Mouse (Mus musculus): ENCODE measurements around the gene Tekt1. TPM values are rescaled to one million over a fixed set of nuclear protein-coding genes. Genes with fewer than 3 reads are reported as not detected.

The Tekt1 gene
- polyA plus RNA-seq, 2 experiments, result 1.3 to 2.2 TPM

- H3K4me2 ChIP-seq (replicated peaks; ENCODE audit: low read depth, low read length, severe bottlenecking), result no peak overlapping the region
- H3K36me3 ChIP-seq (ENCODE audit: control insufficient read depth, insufficient read depth, low read length), result no peaks in the 10 kb centered on the region
- no peak overlapping the region for H3K4me3 ChIP-seq (replicated peaks; ENCODE audit: low read length)
- no peak overlapping the region for H3K9ac ChIP-seq (ENCODE audit: low read depth, low read length, severe bottlenecking)
- TF ChIP-seq POLR2A (IDR thresholded peaks at IDR 0.05; ENCODE audit: borderline replicate concordance, extremely low read depth, insufficient read depth, insufficient read length), result no peak
- DNase-seq (ENCODE audit: low spot score), result peak; percentile 20
- 24% methylated on average over 12 of the region's 12 CpGs for WGBS
- H3K27ac ChIP-seq (replicated peaks; ENCODE audit: low read depth, low read length), result no peak overlapping the region
- no peaks in the 10 kb centered on the region; the same call in 1 of the 2 replicates for H3K4me1 ChIP-seq (ENCODE audit: control insufficient read depth, insufficient read depth, low read length)
- ATAC-seq (ENCODE audit: low FRiP score, low read depth), result no peak
- no peaks in the 10 kb centered on the region for H3K9me3 ChIP-seq (ENCODE audit: control insufficient read depth, low read length)
- H3K27me3 ChIP-seq (ENCODE audit: control insufficient read depth, insufficient read depth, low read length), result no peaks in the 10 kb centered on the region
Observed at GRCm38 (mm10) chr11:72369904-72370672, 7.8 kb upstream of the Tekt1 start.

DNA sequence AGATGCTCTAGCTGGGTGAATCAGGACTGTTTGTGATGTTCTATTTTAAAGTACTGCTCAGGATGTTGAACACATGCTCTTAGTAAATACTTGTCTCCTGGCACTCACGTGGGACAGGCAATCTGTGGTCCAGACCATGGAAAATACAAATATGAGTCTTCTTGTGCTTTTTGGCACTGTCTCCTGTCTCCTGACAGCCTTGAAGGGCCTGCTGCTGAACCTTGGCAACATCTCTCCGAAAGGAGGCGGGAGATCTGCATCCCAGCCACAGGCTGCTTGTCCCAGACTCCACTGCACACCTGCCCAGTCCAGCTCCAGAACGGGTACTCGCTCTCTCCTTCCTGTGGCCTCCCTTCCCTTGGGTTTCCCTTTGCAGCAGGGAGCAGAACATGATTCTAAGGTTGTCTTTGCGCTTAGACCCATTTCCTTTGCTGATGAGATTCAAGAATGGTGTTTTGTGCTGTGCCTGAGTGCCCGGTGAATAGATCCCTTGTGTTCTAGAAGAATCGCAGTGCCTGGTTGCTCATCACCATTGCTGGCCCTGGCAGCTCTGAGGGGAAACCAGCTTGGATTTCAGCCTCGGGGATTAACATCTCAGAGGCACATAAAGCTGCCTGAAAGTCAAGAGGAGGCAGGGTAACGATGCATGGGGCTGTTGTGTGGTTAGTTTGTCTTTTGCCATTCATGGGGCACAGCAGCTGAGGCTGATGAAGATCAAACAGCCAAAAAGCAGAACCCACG, 5.9 kb upstream of the Tekt1 start:
- no peaks in the 10 kb centered on the region; the same call in 1 of the 2 replicates for H3K4me1 ChIP-seq (ENCODE audit: control insufficient read depth, insufficient read depth, low read length)
- no peaks in the 10 kb centered on the region for H3K27me3 ChIP-seq (ENCODE audit: control insufficient read depth, insufficient read depth, low read length)
- no peak overlapping the region for H3K9ac ChIP-seq (ENCODE audit: low read depth, low read length, severe bottlenecking)
- ATAC-seq (ENCODE audit: low FRiP score, low read depth) (no peak), DNase-seq (ENCODE audit: low spot score) (no peak)
- H3K4me2 ChIP-seq (replicated peaks; ENCODE audit: low read depth, low read length, severe bottlenecking), result no peak overlapping the region
- no peak overlapping the region for H3K4me3 ChIP-seq (replicated peaks; ENCODE audit: low read length)
- H3K27ac ChIP-seq (replicated peaks; ENCODE audit: low read depth, low read length), result no peak overlapping the region
- 53% methylated on average over 11 of the region's 11 CpGs for WGBS
- H3K9me3 ChIP-seq (ENCODE audit: control insufficient read depth, low read length), result no peaks in the 10 kb centered on the region
- H3K36me3 ChIP-seq (ENCODE audit: control insufficient read depth, insufficient read depth, low read length), result no peaks in the 10 kb centered on the region
- TF ChIP-seq POLR2A (IDR thresholded peaks at IDR 0.05; ENCODE audit: borderline replicate concordance, extremely low read depth, insufficient read depth, insufficient read length), result no peak

DNA sequence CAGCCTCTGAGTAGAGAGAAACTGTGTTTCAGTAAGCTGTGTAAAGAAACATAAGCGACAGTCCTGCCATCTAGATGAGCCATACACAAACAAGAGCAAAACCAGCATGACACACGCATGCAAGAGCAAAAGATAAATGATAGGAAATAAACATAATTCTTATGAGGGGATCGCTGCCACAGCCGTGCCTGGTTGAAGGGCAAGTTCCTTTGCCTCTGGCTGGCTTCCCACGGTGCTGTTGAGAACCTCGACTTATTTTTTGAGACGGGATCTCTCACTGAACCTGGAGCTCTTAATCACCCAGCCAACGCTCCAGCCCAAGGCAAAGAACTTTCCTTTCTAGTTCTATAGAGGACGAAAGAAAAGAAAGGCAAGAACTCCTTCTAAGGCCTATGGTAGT, 3.9 kb upstream of the Tekt1 start:
- Histone ChIP-seq H3K36me3 (ENCODE audit: control insufficient read depth, insufficient read depth, low read length) (no peaks in the 10 kb centered on the region), H3K9me3 (ENCODE audit: control insufficient read depth, low read length) (no peaks in the 10 kb centered on the region), H3K4me1 (ENCODE audit: control insufficient read depth, insufficient read depth, low read length) (no peaks in the 10 kb centered on the region; the same call in 1 of the 2 replicates), H3K9ac (ENCODE audit: low read depth, low read length, severe bottlenecking) (no peak overlapping the region), H3K4me2 (replicated peaks; ENCODE audit: low read depth, low read length, severe bottlenecking) (no peak overlapping the region), H3K4me3 (replicated peaks; ENCODE audit: low read length) (no peak overlapping the region), H3K27me3 (ENCODE audit: control insufficient read depth, insufficient read depth, low read length) (no peaks in the 10 kb centered on the region), H3K27ac (replicated peaks; ENCODE audit: low read depth, low read length) (no peak overlapping the region)
- WGBS, result 82% methylated on average over 9 of the region's 9 CpGs
- no peak for TF ChIP-seq POLR2A (IDR thresholded peaks at IDR 0.05; ENCODE audit: borderline replicate concordance, extremely low read depth, insufficient read depth, insufficient read length)
- DNase-seq (ENCODE audit: low spot score), result no peak
- ATAC-seq (ENCODE audit: low FRiP score, low read depth), result no peak

DNA sequence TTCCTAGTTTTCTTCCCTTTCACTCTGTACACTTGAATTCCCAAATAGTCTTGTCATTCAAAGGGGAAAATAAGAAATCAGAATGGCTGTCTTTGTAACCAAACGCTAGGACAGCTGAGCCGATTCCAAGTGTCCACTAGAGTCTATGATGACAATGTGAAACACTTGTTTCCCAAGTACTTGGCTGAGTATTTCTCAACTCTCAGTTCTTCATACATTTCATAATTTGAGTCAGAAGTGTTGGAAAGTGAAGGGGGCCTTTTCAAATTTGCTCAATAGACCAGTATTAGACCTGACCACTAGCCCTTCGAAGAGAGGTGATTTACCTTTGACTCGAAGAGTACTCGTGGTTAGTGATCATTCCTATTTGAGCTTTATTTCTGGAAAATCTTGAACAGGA, 2.3 kb upstream of the Tekt1 start:
- TF ChIP-seq POLR2A (IDR thresholded peaks at IDR 0.05; ENCODE audit: borderline replicate concordance, extremely low read depth, insufficient read depth, insufficient read length), result no peak
- ATAC-seq (ENCODE audit: low FRiP score, low read depth) (no peak), DNase-seq (ENCODE audit: low spot score) (no peak)
- H3K9me3 ChIP-seq (ENCODE audit: control insufficient read depth, low read length), result no peaks in the 10 kb centered on the region
- no peaks in the 10 kb centered on the region for H3K4me1 ChIP-seq (ENCODE audit: control insufficient read depth, insufficient read depth, low read length)
- no peak overlapping the region for H3K4me3 ChIP-seq (replicated peaks; ENCODE audit: low read length)
- no peak overlapping the region for H3K4me2 ChIP-seq (replicated peaks; ENCODE audit: low read depth, low read length, severe bottlenecking)
- 95% methylated on average over 5 of the region's 5 CpGs for WGBS
- no peak overlapping the region for H3K9ac ChIP-seq (ENCODE audit: low read depth, low read length, severe bottlenecking)
- no peak overlapping the region for H3K27ac ChIP-seq (replicated peaks; ENCODE audit: low read depth, low read length)
- no peaks in the 10 kb centered on the region for H3K27me3 ChIP-seq (ENCODE audit: control insufficient read depth, insufficient read depth, low read length)
- no peaks in the 10 kb centered on the region for H3K36me3 ChIP-seq (ENCODE audit: control insufficient read depth, insufficient read depth, low read length)

DNA sequence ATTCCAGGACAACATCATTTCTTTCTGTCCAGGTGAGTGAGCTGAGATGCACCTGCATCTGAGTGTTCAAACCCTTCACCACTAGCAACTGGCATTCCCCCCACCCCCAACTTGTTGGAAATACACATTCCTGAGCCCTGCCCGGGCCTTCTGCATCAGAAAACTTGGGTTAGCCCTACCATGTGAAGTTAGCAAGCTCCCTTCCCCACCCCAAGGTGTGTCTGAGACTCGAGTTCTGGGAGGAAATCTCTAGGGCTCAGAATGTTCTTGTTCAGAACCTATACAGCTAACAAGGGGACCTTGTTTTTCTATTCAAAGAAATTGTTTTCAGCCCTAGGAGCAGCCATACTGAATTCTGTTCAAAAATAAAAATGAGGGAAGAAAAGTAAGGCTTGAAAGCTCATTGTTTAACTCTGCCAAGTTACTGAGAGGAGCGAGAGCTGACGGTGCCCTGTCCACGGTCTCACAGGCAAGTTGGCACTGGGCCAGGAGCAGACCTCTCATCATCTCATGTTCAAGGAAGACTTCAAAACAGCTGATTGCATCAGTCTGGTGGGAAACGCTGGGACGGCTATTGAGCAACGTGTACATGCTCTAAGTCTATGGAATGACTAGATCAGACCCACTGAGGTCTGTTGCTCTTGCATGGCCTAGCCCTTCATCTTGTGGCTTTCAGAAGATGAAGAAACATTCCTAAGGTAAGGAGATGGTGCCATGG, 1.4 kb upstream of the Tekt1 start:
- Histone ChIP-seq H3K4me3 (replicated peaks; ENCODE audit: low read length) (no peak overlapping the region), H3K9ac (ENCODE audit: low read depth, low read length, severe bottlenecking) (no peak overlapping the region), H3K27me3 (ENCODE audit: control insufficient read depth, insufficient read depth, low read length) (no peaks in the 10 kb centered on the region), H3K36me3 (ENCODE audit: control insufficient read depth, insufficient read depth, low read length) (no peaks in the 10 kb centered on the region), H3K4me1 (ENCODE audit: control insufficient read depth, insufficient read depth, low read length) (no peaks in the 10 kb centered on the region), H3K9me3 (ENCODE audit: control insufficient read depth, low read length) (no peaks in the 10 kb centered on the region), H3K4me2 (replicated peaks; ENCODE audit: low read depth, low read length, severe bottlenecking) (no peak overlapping the region), H3K27ac (replicated peaks; ENCODE audit: low read depth, low read length) (no peak overlapping the region)
- 71% methylated on average over 8 of the region's 8 CpGs for WGBS
- no peak for TF ChIP-seq POLR2A (IDR thresholded peaks at IDR 0.05; ENCODE audit: borderline replicate concordance, extremely low read depth, insufficient read depth, insufficient read length)
- ATAC-seq (ENCODE audit: low FRiP score, low read depth), result no peak
- DNase-seq (ENCODE audit: low spot score), result no peak
